Mouse (Mus musculus) monocyte, adult 2 months (primary cell): ENCODE results near the gene Tnfsf4.

ENCODE experiments used
- DNase-seq, 2 experiments: peaks; one replicate each; pipeline ENCODE4 v3.0.0; 2022; ENCODE audit warnings: low spot score in 2 of 2, low read depth in 1 of 2

The Tnfsf4 gene

DNA sequence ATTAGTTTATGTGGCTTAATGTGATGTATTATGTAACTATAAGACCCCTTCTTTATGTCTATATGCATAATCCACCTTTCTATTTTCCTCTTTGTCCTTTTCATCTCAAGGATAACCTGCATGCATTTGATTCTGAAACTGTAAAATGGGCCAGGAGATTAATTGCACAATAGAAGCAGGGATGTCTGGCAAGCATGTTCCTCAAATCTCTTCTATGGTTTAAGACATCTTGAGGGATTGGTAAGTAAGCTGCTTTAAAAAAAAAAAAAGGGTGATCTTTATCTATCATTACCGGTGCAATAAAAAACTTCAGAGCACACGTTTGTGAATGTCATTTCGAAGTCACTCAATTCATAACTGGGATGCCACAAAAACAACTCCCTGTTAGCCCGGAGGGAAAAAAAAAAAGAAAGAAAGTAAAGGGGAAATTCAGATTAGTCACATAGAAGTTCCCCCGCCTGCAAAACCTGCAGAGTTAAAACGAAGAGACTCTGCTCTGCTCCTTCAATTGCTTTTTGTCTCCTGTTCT is at the start of gene Tnfsf4:
Gene Tnfsf4 (plus strand): TSS at position 479 of the 529 bp plus-strand sequence.
- DNase-seq = no peak

DNA sequence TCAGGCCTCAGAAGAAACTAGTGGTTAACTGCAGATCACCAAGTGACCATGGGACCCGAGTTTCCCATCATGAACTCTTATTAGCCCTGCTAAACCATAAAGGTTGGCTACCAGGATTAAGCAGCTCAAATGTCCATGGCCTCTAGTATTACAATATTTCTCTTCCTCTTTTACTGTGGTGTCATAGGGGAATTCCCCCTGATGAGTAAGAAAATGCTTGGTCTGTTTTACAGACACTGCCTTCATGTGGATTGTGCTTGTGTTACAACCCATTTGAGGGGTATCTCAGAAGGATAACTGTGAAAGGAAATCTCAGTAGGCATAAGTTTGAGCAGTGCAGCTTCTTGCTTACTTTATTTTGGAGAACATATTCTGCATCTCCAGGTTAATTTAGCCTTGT is 44.2 kb upstream of the Tnfsf4 start:
- DNase-seq = no peak

GRCm38 (mm10) chr1:161365006-161365405 is 30.2 kb upstream of the Tnfsf4 start:
- no peak for DNase-seq

- no peak for DNase-seq
Observed at GRCm38 (mm10) chr1:161371919-161372318, 23.3 kb upstream of the Tnfsf4 start.

- no peak for DNase-seq
Observed at GRCm38 (mm10) chr1:161375866-161376265, 19.3 kb upstream of the Tnfsf4 start.

- DNase-seq = no peak
Observed at GRCm38 (mm10) chr1:161378571-161378970, 16.6 kb upstream of the Tnfsf4 start.

DNA sequence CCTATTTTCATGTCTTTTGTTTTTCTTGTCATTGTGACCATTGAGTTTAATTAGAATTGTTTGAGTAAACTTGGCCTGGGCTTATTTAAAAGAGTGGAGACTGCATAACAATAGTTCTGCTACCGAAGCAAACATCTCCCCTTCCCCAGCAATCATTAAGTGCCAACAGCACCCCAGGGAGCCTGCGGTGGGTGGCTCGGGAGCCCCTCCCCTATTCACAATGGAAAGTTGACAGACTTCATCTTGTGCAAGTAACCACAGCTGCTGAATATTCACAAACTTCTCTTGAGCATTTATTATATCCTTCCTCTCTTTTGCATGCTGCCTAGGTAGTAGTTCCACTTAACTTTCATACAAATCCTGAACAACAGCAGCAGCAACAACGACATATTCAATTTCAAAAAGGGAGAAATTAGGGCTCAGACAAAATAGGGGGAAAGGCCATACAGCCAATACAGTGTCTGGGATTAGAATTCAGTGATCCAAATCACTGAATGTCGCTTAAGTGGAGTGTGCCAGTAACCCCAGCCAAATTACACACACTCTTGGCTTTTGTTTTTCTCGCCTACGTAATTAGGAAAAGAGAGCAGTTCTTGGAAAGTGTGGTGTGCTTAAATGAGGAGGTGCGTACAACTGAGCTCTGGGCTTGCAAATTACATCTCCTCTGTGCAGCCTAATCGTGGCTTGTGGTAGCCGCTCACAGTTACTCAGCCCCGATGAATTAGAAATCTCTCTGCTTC is 15.4 kb upstream of the Tnfsf4 start:
- DNase-seq = no peak

- no peak for DNase-seq
Observed at GRCm38 (mm10) chr1:161380425-161380780, 14.8 kb upstream of the Tnfsf4 start.

GRCm38 (mm10) chr1:161390066-161390465 is 5.1 kb upstream of the Tnfsf4 start:
- DNase-seq = no peak

DNA sequence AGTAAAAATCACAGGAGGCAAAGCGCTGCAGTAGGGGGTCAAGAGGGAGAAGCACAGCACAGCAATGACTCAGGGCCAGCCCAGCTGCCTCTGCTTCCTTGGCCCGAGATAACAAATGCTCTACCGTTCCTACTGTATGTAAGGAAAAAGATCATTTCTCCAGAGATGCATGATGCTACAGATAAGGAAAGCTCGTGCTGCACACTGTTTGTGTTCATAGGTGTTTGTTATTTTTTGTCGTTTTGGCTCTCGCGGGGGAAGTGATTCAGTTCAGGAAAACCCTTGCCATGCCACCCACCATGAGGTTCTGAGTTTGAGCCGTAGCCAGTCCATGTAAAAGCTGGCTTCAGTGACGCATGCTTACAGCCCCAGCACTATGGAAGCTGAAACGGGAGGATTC is 2.3 kb upstream of the Tnfsf4 start:
- DNase-seq = no peak

DNA sequence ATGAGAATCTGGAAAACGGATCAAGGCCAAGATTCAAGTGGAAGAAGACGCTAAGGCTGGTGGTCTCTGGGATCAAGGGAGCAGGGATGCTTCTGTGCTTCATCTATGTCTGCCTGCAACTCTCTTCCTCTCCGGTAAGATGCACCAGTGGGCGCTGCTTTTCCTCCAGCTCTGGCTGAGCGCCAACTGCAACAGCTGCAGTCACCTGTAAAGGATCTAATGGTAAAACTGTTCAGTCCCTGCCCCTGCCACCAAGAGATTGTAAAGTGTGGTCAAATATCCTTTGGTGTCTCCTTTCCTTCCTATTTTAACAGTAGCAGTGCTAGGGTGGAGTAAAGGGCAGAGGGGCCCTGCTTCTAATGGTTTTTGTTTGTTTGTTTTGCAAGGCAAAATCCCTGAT is 401 bp downstream of the Tnfsf4 start:
- no peak for DNase-seq

- DNase-seq = no peak
Observed at GRCm38 (mm10) chr1:161396351-161396750, 1.1 kb downstream of the Tnfsf4 start.

DNA sequence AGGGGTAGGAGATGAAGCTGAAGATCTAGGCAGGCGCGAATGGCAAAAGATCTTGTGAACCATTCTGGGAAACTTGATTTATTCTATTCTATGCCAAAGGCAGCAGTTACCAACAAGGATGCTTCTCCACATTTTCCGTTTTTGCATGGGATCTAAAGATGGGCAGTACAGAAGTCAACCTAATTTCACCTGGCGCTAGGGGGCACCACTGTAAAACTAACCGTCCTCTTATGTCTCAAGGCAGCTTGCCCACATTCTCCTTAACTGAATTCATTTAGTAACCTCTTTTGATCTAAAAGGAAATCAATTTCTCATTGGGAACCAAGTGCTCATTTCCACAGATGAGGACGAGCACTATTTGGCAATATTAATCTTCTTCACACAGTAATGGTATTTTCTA is 4.9 kb downstream of the Tnfsf4 start:
- DNase-seq = peak in 1 of 2 experiments; percentile 10

DNA sequence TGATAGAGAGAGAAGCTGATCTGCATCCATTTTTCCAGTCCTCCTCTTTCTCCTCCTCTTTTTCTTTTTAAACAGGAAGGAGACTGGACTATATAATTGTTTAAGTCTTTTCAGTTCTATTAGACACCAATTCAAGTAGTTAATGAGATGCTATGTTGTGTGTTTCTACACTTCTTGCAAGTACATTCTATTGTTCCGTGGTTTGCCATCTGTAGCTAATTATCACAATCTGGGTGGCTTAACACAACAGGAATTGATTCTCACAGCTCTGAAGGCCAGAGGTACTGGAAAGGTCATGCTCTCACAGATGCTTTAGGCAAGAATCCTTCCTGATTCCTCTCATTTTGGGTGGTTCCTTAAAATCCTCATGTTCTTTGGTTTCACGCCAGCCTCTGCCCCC is 7.9 kb downstream of the Tnfsf4 start:
- DNase-seq = no peak

- no peak for DNase-seq
Observed at GRCm38 (mm10) chr1:161406480-161406879, 11.3 kb downstream of the Tnfsf4 start.

- DNase-seq = no peak
Observed at GRCm38 (mm10) chr1:161419926-161420325, 24.7 kb downstream of the Tnfsf4 start.

DNA sequence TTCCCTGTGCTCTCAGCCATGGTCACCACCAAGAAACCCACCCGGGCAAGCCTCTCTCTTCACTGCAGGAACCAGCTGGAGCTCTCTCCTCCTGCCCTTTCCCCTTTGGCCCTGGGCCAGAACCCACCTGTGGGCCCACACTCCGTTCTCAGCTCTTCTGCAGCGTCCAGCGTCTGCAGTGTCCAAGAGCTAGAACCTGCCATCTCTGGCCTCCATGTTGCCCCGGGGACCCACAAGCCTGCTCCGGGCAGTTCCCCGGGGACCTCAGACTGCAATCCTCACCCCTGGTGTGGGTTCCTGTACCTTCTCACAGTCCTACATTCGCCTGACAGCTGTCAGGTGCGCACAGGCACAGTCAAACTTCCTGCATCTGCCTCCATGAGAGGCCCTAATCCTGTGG is 25.4 kb downstream of the Tnfsf4 start:
- DNase-seq = no peak

- no peak for DNase-seq
Observed at GRCm38 (mm10) chr1:161426277-161427056, 31.3 kb downstream of the Tnfsf4 start.

- no peak for DNase-seq
Observed at GRCm38 (mm10) chr1:161427057-161427311, 31.8 kb downstream of the Tnfsf4 start.

DNA sequence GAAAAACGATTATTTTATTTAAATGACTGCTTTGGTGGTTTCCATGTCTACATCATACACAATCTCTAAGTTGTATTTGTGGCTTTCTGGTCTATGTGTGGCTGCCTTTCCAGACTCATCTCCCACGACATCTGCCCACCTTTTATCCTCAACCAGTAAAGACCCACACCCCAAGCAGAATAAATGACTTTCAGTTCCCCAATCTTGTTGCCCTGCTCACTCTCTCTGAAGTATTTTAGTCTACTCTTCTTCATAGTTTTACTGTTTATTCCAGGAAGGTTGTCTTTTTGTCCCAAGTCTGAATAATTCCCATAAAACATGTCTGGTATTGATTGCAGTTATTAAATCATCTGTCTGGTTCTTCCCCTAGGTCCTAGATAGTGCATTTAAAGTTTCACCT is 40.6 kb downstream of the Tnfsf4 start:
- no peak for DNase-seq

GRCm38 (mm10) chr1:161436503-161436902 is 41.3 kb downstream of the Tnfsf4 start:
- no peak for DNase-seq

DNA sequence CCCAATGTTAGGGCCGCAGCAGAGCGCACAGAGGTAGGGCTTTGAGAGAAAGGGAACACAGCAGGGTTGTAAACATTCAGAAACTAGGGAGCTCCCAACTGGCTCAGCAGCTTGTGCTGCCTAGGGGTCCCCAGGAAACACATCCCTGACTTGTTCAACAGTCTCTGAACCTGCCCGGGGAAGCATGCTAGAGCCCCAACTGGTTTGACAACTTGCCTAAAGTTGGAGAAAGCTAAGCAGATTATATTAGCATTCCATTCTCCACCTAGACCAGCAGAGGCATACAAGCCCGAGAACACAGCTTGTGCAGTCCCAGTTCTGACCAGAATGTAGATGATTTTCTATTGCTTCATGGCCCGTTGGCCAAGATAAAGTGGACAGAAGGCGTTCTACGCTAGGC is 49.6 kb downstream of the Tnfsf4 start:
- DNase-seq = no peak
